Mouse (Mus musculus) NIH3T3 (cell line): ENCODE measurements around the gene 9030025P20Rik.
"Not testable (repeated sequence)": the region's sequence is repeated elsewhere in the genome, so short reads cannot be mapped to it uniquely, and the experiment has no call there.

Experiments
- DNase-seq: peaks from one replicate; pipeline ENCODE4 v3.0.0-alpha.2; 2012; ENCODE audit warnings: low read depth

Gene 9030025P20Rik

GRCm38 (mm10) chr17:14990116-14990702, 11.9 kb downstream of the 9030025P20Rik start:
- not testable (repeated sequence) for DNase-seq

DNA sequence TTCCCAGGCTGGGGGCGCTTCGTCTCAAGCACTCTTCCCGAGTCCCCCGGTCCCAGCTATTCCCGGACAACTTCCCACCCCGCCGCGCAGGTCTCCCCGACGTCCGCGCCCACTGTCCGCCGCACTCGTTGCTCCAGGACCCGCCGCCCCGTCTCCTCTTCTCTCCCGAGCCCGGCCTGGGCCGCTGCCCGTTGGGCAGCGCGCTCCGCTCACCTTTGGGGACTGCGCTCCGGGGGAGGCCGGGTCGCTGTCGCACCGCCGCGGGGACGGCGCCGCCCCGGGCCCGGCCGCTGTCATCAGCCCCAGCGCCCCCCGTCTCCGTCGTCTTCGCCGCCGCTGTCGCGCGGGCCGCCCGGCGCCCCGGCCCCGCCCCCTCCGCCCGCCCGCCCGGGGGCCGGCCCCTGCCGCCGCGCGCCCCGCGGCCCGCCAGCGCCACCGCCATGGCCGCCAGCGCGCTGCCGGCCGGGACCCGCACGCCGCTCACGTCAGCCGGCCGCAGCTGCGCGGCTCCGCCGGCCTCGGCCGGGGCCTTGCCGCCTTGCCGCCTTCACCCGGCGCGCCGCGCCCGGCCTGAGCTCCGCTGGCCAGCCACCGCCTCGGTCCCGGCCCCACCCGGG, 14.4 kb downstream of the 9030025P20Rik start:
- not testable (repeated sequence) for DNase-seq

DNA sequence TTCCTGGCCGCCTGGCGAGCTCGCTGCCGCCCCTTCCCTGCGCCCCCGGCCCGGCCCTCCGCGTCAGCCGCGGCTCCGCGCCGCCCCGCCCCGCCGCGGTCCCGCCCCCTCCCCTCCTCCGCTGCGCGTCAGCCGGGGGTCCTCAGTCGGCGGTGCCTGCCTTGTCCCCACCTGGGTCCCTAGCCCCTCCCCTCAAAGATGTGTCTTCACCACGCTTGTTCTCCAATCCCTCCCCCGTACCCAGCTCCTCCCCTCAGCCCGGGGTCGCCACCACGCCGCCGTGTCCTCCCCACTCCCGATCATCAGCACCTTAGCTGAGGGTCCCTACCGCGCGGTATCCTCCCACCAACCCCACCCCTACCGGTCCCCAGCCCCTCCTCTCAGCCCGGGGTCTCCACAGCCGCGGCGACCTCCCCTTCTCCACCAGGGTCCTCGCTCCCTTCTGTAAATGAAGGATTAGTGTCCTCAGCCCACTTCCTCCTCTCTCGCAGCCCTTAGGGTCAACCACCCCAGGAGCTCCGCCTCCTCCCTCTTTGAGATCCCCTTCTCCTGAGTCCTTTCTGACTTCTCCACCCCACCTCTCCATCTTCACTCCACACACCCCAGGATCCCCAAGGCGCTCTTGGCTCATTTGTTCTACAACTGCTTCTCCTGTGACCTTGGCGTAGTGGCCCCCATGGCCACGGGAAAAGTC, 15.0 kb downstream of the 9030025P20Rik start:
- not testable (repeated sequence) for DNase-seq

- not testable (repeated sequence) for DNase-seq
Measured at GRCm38 (mm10) chr17:14994140-14994539, 15.9 kb downstream of the 9030025P20Rik start.

- not testable (repeated sequence) for DNase-seq
Measured at GRCm38 (mm10) chr17:15000047-15000446, 21.8 kb downstream of the 9030025P20Rik start.

GRCm38 (mm10) chr17:15009088-15009487, 30.8 kb downstream of the 9030025P20Rik start:
- DNase-seq, result not testable (repeated sequence)

GRCm38 (mm10) chr17:15009706-15010413, 31.6 kb downstream of the 9030025P20Rik start, which contains the start of gene Gm3435:
Gene Gm3435, plus strand, starts transcription at chr17:15010176.
- not testable (repeated sequence) for DNase-seq

DNA sequence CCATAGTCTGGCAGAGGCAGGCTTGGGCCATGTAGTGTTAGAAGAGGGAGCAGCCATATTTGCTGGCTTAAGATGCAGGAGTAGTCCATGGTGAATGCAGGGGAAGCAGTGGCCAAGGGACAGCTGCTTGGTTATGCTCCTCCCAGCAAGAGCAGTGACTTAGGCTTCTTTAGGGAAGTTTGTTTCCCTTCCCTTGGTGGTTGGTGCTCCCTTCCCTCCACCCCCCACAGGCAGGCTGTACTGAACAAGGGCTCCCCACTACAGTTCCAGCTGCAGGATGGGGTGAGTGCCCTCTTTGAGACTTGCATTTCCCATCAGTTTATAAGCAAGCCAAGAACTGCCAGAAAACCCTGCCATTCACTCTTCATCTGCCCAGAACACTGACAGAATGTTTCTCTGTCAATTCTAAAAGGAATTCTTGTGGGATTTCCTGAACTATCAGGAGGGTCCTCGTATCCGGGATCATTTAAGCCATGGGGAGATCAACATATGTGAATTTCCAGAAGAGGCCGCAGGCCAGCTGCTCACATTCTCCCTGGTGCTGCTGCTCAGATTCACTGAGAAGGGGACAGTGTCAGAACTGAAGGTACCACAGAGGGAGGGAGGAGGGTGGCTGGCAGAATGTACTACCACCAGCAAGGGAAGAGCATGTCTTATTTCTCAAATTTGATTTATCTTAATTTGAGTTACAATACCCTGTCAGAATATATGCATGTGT, 43.4 kb downstream of the 9030025P20Rik start:
- not testable (repeated sequence) for DNase-seq

GRCm38 (mm10) chr17:15023878-15024492, 45.7 kb downstream of the 9030025P20Rik start:
- not testable (repeated sequence) for DNase-seq

DNA sequence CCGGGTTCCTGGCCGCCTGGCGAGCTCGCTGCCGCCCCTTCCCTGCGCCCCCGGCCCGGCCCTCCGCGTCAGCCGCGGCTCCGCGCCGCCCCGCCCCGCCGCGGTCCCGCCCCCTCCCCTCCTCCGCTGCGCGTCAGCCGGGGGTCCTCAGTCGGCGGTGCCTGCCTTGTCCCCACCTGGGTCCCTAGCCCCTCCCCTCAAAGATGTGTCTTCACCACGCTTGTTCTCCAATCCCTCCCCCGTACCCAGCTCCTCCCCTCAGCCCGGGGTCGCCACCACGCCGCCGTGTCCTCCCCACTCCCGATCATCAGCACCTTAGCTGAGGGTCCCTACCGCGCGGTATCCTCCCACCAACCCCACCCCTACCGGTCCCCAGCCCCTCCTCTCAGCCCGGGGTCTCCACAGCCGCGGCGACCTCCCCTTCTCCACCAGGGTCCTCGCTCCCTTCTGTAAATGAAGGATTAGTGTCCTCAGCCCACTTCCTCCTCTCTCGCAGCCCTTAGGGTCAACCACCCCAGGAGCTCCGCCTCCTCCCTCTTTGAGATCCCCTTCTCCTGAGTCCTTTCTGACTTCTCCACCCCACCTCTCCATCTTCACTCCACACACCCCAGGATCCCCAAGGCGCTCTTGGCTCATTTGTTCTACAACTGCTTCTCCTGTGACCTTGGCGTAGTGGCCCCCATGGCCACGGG, 46.4 kb downstream of the 9030025P20Rik start:
- not testable (repeated sequence) for DNase-seq

- DNase-seq, result not testable (repeated sequence)
Measured at GRCm38 (mm10) chr17:15025513-15025912, 47.2 kb downstream of the 9030025P20Rik start.

DNA sequence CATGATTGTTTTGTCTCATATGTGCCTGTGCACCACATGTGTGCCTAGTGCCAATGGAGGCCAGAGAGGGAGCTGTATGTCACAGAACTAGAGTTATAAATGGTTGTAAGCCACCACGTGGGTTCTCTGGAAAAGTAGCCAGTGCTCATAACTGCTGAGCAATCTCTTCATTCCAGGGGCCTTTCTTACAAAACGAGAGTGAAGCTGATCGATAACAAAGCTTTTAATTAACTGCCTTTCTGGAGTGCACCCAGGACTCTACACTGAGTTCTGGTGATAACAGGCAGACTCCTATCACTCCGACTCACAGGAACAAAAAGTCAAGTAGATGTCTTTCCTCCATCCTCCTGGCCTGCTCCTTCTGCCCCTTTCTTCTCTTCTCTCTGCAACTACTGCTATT, 53.1 kb downstream of the 9030025P20Rik start:
- DNase-seq, result not testable (repeated sequence)

GRCm38 (mm10) chr17:15040455-15040854, 62.2 kb downstream of the 9030025P20Rik start:
- DNase-seq, result not testable (repeated sequence)
